Mouse (Mus musculus) bone marrow macrophage, adult 2 months (primary cell): ENCODE data around the gene Ankrd37.

Experiments used
- CTCF ChIP-seq: IDR thresholded peaks from 2 replicates; pipeline ENCODE4 v1.5.1; 2012; ENCODE audit warnings: low read depth, mild to moderate bottlenecking, low read length, moderate library complexity
- POLR2A ChIP-seq: IDR thresholded peaks from 2 replicates; pipeline ENCODE4 v1.6.1; 2012; ENCODE audit warnings: mild to moderate bottlenecking, low read depth, low read length, borderline replicate concordance

GRCm38 (mm10) chr8:45998228-45998627, 7.3 kb downstream of the Ankrd37 start:
- TF ChIP-seq POLR2A = no peak
- no peak for TF ChIP-seq CTCF
